Comparison of ENCODE assay signal across 24 mouse cellular contexts in genomic region chr2:9614415-9614814, GRCm38 (mm10).
"Had no signal": no experiment of that assay in that cellular context is flagged by ENCODE, and none has a peak within 500 bp of the region (broad histone marks: within the 10 kb centered on the region; RNA-seq: fewer than 3 reads in every experiment).

No protein-coding gene starts in this region.

- H3K4me2 ChIP-seq: embryonic facial prominence, embryonic 12.5 days; embryonic facial prominence, embryonic 13.5 days; embryonic facial prominence, embryonic 15.5 days; forebrain, embryonic 12.5 days; forebrain, embryonic 13.5 days; forebrain, embryonic 15.5 days had no signal

- H3K9ac ChIP-seq: embryonic facial prominence, embryonic 12.5 days; embryonic facial prominence, embryonic 13.5 days; embryonic facial prominence, embryonic 15.5 days; forebrain, embryonic 12.5 days; forebrain, embryonic 13.5 days; forebrain, embryonic 15.5 days; forebrain, postnatal 0 days had no signal

- H3K4me1 ChIP-seq: embryonic facial prominence, embryonic 10.5 days; embryonic facial prominence, embryonic 12.5 days; embryonic facial prominence, embryonic 13.5 days; embryonic facial prominence, embryonic 15.5 days; forebrain, embryonic 10.5 days; forebrain, embryonic 12.5 days; forebrain, embryonic 13.5 days; forebrain, embryonic 15.5 days had no signal

- H3K27ac ChIP-seq: embryonic facial prominence, embryonic 10.5 days; embryonic facial prominence, embryonic 12.5 days; embryonic facial prominence, embryonic 13.5 days; embryonic facial prominence, embryonic 15.5 days; forebrain, embryonic 10.5 days; forebrain, embryonic 12.5 days; forebrain, embryonic 13.5 days; forebrain, embryonic 15.5 days; gastrocnemius, adult 2 months; heart, adult 2 months had no signal

- DNase-seq: cerebellum, adult 9-10 months; cerebellum, adult 9-11 months; cerebellum, postnatal 10 days; cerebellum, postnatal 14 days; cerebellum, postnatal 25 days; cerebellum, postnatal 36 days; embryo, embryonic 11 days; forebrain, postnatal 0 days; gastrocnemius, adult 2 months; gastrocnemius, postnatal 10 days; gastrocnemius, postnatal 14 days; gastrocnemius, postnatal 25 days; gastrocnemius, postnatal 36 days; heart, adult 18-20 months; heart, adult 2 months had no signal

- H3K4me3 ChIP-seq: embryonic facial prominence, embryonic 10.5 days; embryonic facial prominence, embryonic 12.5 days; embryonic facial prominence, embryonic 13.5 days; embryonic facial prominence, embryonic 15.5 days; erythroblast, embryonic 14.5 days; forebrain, embryonic 10.5 days; forebrain, embryonic 12.5 days; forebrain, embryonic 13.5 days; forebrain, embryonic 15.5 days; gastrocnemius, adult 2 months; heart, adult 2 months had no signal

- H3K27me3 ChIP-seq: embryonic facial prominence, embryonic 12.5 days; embryonic facial prominence, embryonic 13.5 days; embryonic facial prominence, embryonic 15.5 days; forebrain, embryonic 12.5 days; forebrain, embryonic 13.5 days; forebrain, embryonic 15.5 days had no signal

- H3K9me3 ChIP-seq: embryonic facial prominence, embryonic 10.5 days; embryonic facial prominence, embryonic 12.5 days; embryonic facial prominence, embryonic 13.5 days; embryonic facial prominence, embryonic 15.5 days; forebrain, embryonic 10.5 days; forebrain, embryonic 12.5 days; forebrain, embryonic 13.5 days; forebrain, embryonic 15.5 days had no signal

- H3K36me3 ChIP-seq: embryonic facial prominence, embryonic 10.5 days; embryonic facial prominence, embryonic 12.5 days; embryonic facial prominence, embryonic 13.5 days; embryonic facial prominence, embryonic 15.5 days; forebrain, embryonic 10.5 days; forebrain, embryonic 12.5 days; forebrain, embryonic 15.5 days had no signal
